Comparison of ENCODE assay signal across 33 mouse cellular contexts in the genomic region with DNA sequence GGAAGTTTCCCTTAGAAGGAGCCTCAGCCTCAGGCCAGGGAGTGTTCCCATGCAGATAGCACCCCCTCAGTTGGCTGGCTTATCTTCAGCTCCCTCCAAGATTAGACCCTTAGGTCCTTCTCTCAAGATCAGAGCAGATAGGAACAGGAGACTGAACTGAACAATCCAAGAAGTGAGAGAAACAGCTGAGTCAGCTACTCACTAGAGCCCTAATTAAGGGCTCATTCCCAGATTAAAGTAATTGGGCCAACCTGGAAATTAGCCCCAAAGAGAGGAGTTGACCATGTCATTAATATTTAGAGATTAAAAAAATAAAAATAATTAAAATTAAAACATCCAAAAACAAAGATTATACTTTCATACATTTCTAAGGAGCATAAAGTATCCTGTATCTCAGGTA. TPM values are rescaled to one million over a fixed set of nuclear protein-coding genes. Genes with fewer than 3 reads are reported as not detected.
"Had no signal": no experiment of that assay in that cellular context is flagged by ENCODE, and none has a peak within 500 bp of the region (broad histone marks: within the 10 kb centered on the region; RNA-seq: fewer than 3 reads in every experiment).

No protein-coding gene starts in this region.

- H3K4me1 ChIP-seq: heart, embryonic 15.5 days; hindbrain, embryonic 10.5 days; hindbrain, embryonic 12.5 days; hindbrain, embryonic 13.5 days; hindbrain, embryonic 15.5 days; intestine, embryonic 15.5 days; kidney, embryonic 15.5 days had no signal

- H3K27me3 ChIP-seq: heart, embryonic 12.5 days; heart, embryonic 13.5 days; heart, embryonic 15.5 days; hindbrain, embryonic 12.5 days; hindbrain, embryonic 13.5 days; hindbrain, embryonic 15.5 days; intestine, embryonic 15.5 days; kidney, embryonic 15.5 days had no signal

- H3K4me3 ChIP-seq: heart, embryonic 10.5 days; heart, embryonic 12.5 days; heart, embryonic 13.5 days; heart, embryonic 15.5 days; hindbrain, embryonic 10.5 days; hindbrain, embryonic 12.5 days; hindbrain, embryonic 13.5 days; hindbrain, embryonic 15.5 days; intestine, embryonic 15.5 days; kidney, embryonic 15.5 days; layer of hippocampus, adult 2 months; left cerebral cortex, adult 2 months had no signal

- DNase-seq: heart, postnatal 10 days; heart, postnatal 14 days; heart, postnatal 36 days; heart, postnatal 4 days; kidney, adult 11 months; kidney, adult 18-20 months; kidney, adult 2 months; kidney, adult 8-10 months; kidney, adult 9 months; kidney, postnatal 10 days; kidney, postnatal 14 days; kidney, postnatal 25 days; kidney, postnatal 36 days; kidney, postnatal 4 days; layer of hippocampus, adult 9-11 months; layer of hippocampus, postnatal 36 days had no signal

- H3K4me2 ChIP-seq: heart, embryonic 11.5 days; heart, embryonic 12.5 days; heart, embryonic 13.5 days; heart, embryonic 15.5 days; hindbrain, embryonic 12.5 days; hindbrain, embryonic 13.5 days; hindbrain, embryonic 14.5 days; hindbrain, embryonic 15.5 days; intestine, embryonic 15.5 days; kidney, embryonic 15.5 days had no signal

- H3K36me3 ChIP-seq: heart, embryonic 10.5 days; heart, embryonic 12.5 days; heart, embryonic 13.5 days; heart, embryonic 15.5 days; hindbrain, embryonic 10.5 days; hindbrain, embryonic 12.5 days; hindbrain, embryonic 13.5 days; hindbrain, embryonic 15.5 days; intestine, embryonic 15.5 days; kidney, embryonic 15.5 days had no signal

- H3K9ac ChIP-seq: heart, embryonic 12.5 days; heart, embryonic 13.5 days; heart, embryonic 15.5 days; hindbrain, embryonic 12.5 days; hindbrain, embryonic 13.5 days; hindbrain, embryonic 14.5 days; hindbrain, embryonic 15.5 days; intestine, embryonic 15.5 days; kidney, embryonic 15.5 days had no signal

- H3K27ac ChIP-seq: heart, embryonic 10.5 days; heart, embryonic 13.5 days; heart, embryonic 15.5 days; hindbrain, embryonic 10.5 days; hindbrain, embryonic 12.5 days; hindbrain, embryonic 13.5 days; hindbrain, embryonic 14.5 days; hindbrain, embryonic 15.5 days; hindbrain, postnatal 0 days; intestine, embryonic 15.5 days; kidney, embryonic 15.5 days; kidney, postnatal 0 days; layer of hippocampus, adult 2 months; left cerebral cortex, adult 2 months had no signal

- H3K9me3 ChIP-seq: heart, embryonic 10.5 days; heart, embryonic 12.5 days; heart, embryonic 13.5 days; heart, embryonic 15.5 days; hindbrain, embryonic 10.5 days; hindbrain, embryonic 12.5 days; hindbrain, embryonic 13.5 days; hindbrain, embryonic 15.5 days; intestine, embryonic 15.5 days; kidney, embryonic 15.5 days had no signal

RNA-seq across cellular contexts. Expression of a gene that starts 35.0 kb away (rescaled TPM):
- total RNA-seq: hematopoietic stem cell, adult 5-6 weeks had no signal
